Mouse (Mus musculus): ENCODE measurements around the gene Apol10b. TPM values are rescaled to one million over a fixed set of nuclear protein-coding genes. Genes with fewer than 3 reads are reported as not detected.
"Not testable (repeated sequence)": the region's sequence is repeated elsewhere in the genome, so short reads cannot be mapped to it uniquely, and the experiment has no call there.

The Apol10b gene
- 0.17 and 0.35 TPM in 2 replicates for polyA plus RNA-seq (2014; fragmentation: Nextera tagmentation; extraction: Ambion mirVana)

GRCm38 (mm10) chr15:77595961-77596360 is at the start of gene Apol10b:
Gene Apol10b, minus strand, starts transcription at chr15:77596125.
- WGBS: 42% methylated on average over 5 of the region's 5 CpGs
- ATAC-seq (ENCODE audit: insufficient number of reproducible peaks, insufficient read depth, low FRiP score, low read depth): no peak
- Histone ChIP-seq H3K27ac (ENCODE audit: low read length) (peak within 1 kb of the TSS; percentile 58), H3K9me3 (ENCODE audit: control insufficient read depth, low read depth, low read length) (no peaks in the 10 kb centered on the region), H3K4me3 (ENCODE audit: low read depth, low read length) (no peak within 1 kb of the TSS), H3K9ac (replicated peaks; ENCODE audit: low read depth, low read length) (no peak within 1 kb of the TSS), H3K27me3 (ENCODE audit: control insufficient read depth, insufficient read depth, low read length) (no peaks in the 10 kb centered on the region), H3K36me3 (ENCODE audit: control insufficient read depth, insufficient read depth, low read length) (no peaks in the 10 kb centered on the region), H3K4me2 (replicated peaks; ENCODE audit: low read depth, low read length) (no peak within 1 kb of the TSS), H3K4me1 (ENCODE audit: control insufficient read depth, insufficient read depth, low read length) (no peaks in the 10 kb centered on the region)

- not testable (repeated sequence) for ATAC-seq (ENCODE audit: insufficient number of reproducible peaks, insufficient read depth, low FRiP score, low read depth); H3K27ac ChIP-seq (ENCODE audit: low read length); H3K36me3 ChIP-seq (ENCODE audit: control insufficient read depth, insufficient read depth, low read length); H3K4me1 ChIP-seq (ENCODE audit: control insufficient read depth, insufficient read depth, low read length); H3K9ac ChIP-seq (replicated peaks; ENCODE audit: low read depth, low read length); H3K4me3 ChIP-seq (ENCODE audit: low read depth, low read length); H3K9me3 ChIP-seq (ENCODE audit: control insufficient read depth, low read depth, low read length); H3K4me2 ChIP-seq (replicated peaks; ENCODE audit: low read depth, low read length); H3K27me3 ChIP-seq (ENCODE audit: control insufficient read depth, insufficient read depth, low read length)
- 72% methylated on average over 2 of the region's 2 CpGs for WGBS
Measured at GRCm38 (mm10) chr15:77643176-77643575, 47.3 kb upstream of the Apol10b start, which contains the start of gene Apol11b. Gene Apol11b, minus strand, starts transcription at chr15:77643286.

GRCm38 (mm10) chr15:77629822-77630221 is 33.9 kb upstream of the Apol10b start:
- WGBS: 69% methylated on average over 3 of the region's 3 CpGs
- H3K27me3 ChIP-seq (ENCODE audit: control insufficient read depth, insufficient read depth, low read length): not testable (repeated sequence)

GRCm38 (mm10) chr15:77628647-77629046 is 32.7 kb upstream of the Apol10b start:
- not testable (repeated sequence) for H3K36me3 ChIP-seq (ENCODE audit: control insufficient read depth, insufficient read depth, low read length); H3K4me2 ChIP-seq (replicated peaks; ENCODE audit: low read depth, low read length); H3K4me3 ChIP-seq (ENCODE audit: low read depth, low read length); ATAC-seq (ENCODE audit: insufficient number of reproducible peaks, insufficient read depth, low FRiP score, low read depth); H3K4me1 ChIP-seq (ENCODE audit: control insufficient read depth, insufficient read depth, low read length); H3K9ac ChIP-seq (replicated peaks; ENCODE audit: low read depth, low read length); H3K27me3 ChIP-seq (ENCODE audit: control insufficient read depth, insufficient read depth, low read length); H3K27ac ChIP-seq (ENCODE audit: low read length); H3K9me3 ChIP-seq (ENCODE audit: control insufficient read depth, low read depth, low read length)
- WGBS: 42% methylated on average over 7 of the region's 9 CpGs

More at GRCm38 (mm10) chr15:77629822-77630221, 33.9 kb upstream of the Apol10b start:
- not testable (repeated sequence) for ATAC-seq (ENCODE audit: insufficient number of reproducible peaks, insufficient read depth, low FRiP score, low read depth); H3K4me1 ChIP-seq (ENCODE audit: control insufficient read depth, insufficient read depth, low read length); H3K36me3 ChIP-seq (ENCODE audit: control insufficient read depth, insufficient read depth, low read length); H3K9me3 ChIP-seq (ENCODE audit: control insufficient read depth, low read depth, low read length); H3K9ac ChIP-seq (replicated peaks; ENCODE audit: low read depth, low read length); H3K4me2 ChIP-seq (replicated peaks; ENCODE audit: low read depth, low read length); H3K4me3 ChIP-seq (ENCODE audit: low read depth, low read length); H3K27ac ChIP-seq (ENCODE audit: low read length)

GRCm38 (mm10) chr15:77626471-77626870 is 30.5 kb upstream of the Apol10b start:
- WGBS: 71% methylated on average over 4 of the region's 4 CpGs
- H3K27me3 ChIP-seq (ENCODE audit: control insufficient read depth, insufficient read depth, low read length); H3K36me3 ChIP-seq (ENCODE audit: control insufficient read depth, insufficient read depth, low read length); H3K9ac ChIP-seq (replicated peaks; ENCODE audit: low read depth, low read length); H3K9me3 ChIP-seq (ENCODE audit: control insufficient read depth, low read depth, low read length); ATAC-seq (ENCODE audit: insufficient number of reproducible peaks, insufficient read depth, low FRiP score, low read depth); H3K27ac ChIP-seq (ENCODE audit: low read length); H3K4me3 ChIP-seq (ENCODE audit: low read depth, low read length); H3K4me1 ChIP-seq (ENCODE audit: control insufficient read depth, insufficient read depth, low read length); H3K4me2 ChIP-seq (replicated peaks; ENCODE audit: low read depth, low read length): not testable (repeated sequence)

GRCm38 (mm10) chr15:77624710-77625109 is 28.8 kb upstream of the Apol10b start:
- Histone ChIP-seq H3K4me3 (ENCODE audit: low read depth, low read length) (no peak overlapping the region), H3K9ac (replicated peaks; ENCODE audit: low read depth, low read length) (no peak overlapping the region), H3K27me3 (ENCODE audit: control insufficient read depth, insufficient read depth, low read length) (no peaks in the 10 kb centered on the region), H3K4me2 (replicated peaks; ENCODE audit: low read depth, low read length) (no peak overlapping the region), H3K27ac (ENCODE audit: low read length) (no peak overlapping the region), H3K4me1 (ENCODE audit: control insufficient read depth, insufficient read depth, low read length) (no peaks in the 10 kb centered on the region), H3K9me3 (ENCODE audit: control insufficient read depth, low read depth, low read length) (no peaks in the 10 kb centered on the region), H3K36me3 (ENCODE audit: control insufficient read depth, insufficient read depth, low read length) (no peaks in the 10 kb centered on the region)
- ATAC-seq (ENCODE audit: insufficient number of reproducible peaks, insufficient read depth, low FRiP score, low read depth): no peak
- 77% methylated on average over 1 of the region's 1 CpGs for WGBS

GRCm38 (mm10) chr15:77606069-77606468 is 10.1 kb upstream of the Apol10b start:
- Histone ChIP-seq H3K9ac (replicated peaks; ENCODE audit: low read depth, low read length) (no peak overlapping the region), H3K9me3 (ENCODE audit: control insufficient read depth, low read depth, low read length) (no peaks in the 10 kb centered on the region), H3K4me1 (ENCODE audit: control insufficient read depth, insufficient read depth, low read length) (no peaks in the 10 kb centered on the region), H3K4me3 (ENCODE audit: low read depth, low read length) (no peak overlapping the region), H3K27me3 (ENCODE audit: control insufficient read depth, insufficient read depth, low read length) (no peaks in the 10 kb centered on the region), H3K27ac (ENCODE audit: low read length) (no peak overlapping the region), H3K4me2 (replicated peaks; ENCODE audit: low read depth, low read length) (no peak overlapping the region), H3K36me3 (ENCODE audit: control insufficient read depth, insufficient read depth, low read length) (no peaks in the 10 kb centered on the region)
- ATAC-seq (ENCODE audit: insufficient number of reproducible peaks, insufficient read depth, low FRiP score, low read depth): no peak
- WGBS: 91% methylated on average over 3 of the region's 3 CpGs

GRCm38 (mm10) chr15:77598958-77599357 is 3.0 kb upstream of the Apol10b start, which contains the start of gene Gm36245:
Gene Gm36245, plus strand, starts transcription at chr15:77599258.
- Histone ChIP-seq H3K4me1 (ENCODE audit: control insufficient read depth, insufficient read depth, low read length) (no peaks in the 10 kb centered on the region), H3K9ac (replicated peaks; ENCODE audit: low read depth, low read length) (no peak within 1 kb of the TSS), H3K4me2 (replicated peaks; ENCODE audit: low read depth, low read length) (no peak within 1 kb of the TSS), H3K36me3 (ENCODE audit: control insufficient read depth, insufficient read depth, low read length) (no peaks in the 10 kb centered on the region), H3K27ac (ENCODE audit: low read length) (no peak within 1 kb of the TSS), H3K27me3 (ENCODE audit: control insufficient read depth, insufficient read depth, low read length) (no peaks in the 10 kb centered on the region), H3K9me3 (ENCODE audit: control insufficient read depth, low read depth, low read length) (no peaks in the 10 kb centered on the region), H3K4me3 (ENCODE audit: low read depth, low read length) (no peak within 1 kb of the TSS)
- ATAC-seq (ENCODE audit: insufficient number of reproducible peaks, insufficient read depth, low FRiP score, low read depth): no peak
- 85% methylated on average over 1 of the region's 1 CpGs for WGBS

- H3K4me2 ChIP-seq (replicated peaks; ENCODE audit: low read depth, low read length): no peak overlapping the region
- H3K27me3 ChIP-seq (ENCODE audit: control insufficient read depth, insufficient read depth, low read length): no peaks in the 10 kb centered on the region
- H3K27ac ChIP-seq (ENCODE audit: low read length): no peak overlapping the region
- H3K9ac ChIP-seq (replicated peaks; ENCODE audit: low read depth, low read length): no peak overlapping the region
- H3K4me1 ChIP-seq (ENCODE audit: control insufficient read depth, insufficient read depth, low read length): no peaks in the 10 kb centered on the region
- 59% methylated on average over 3 of the region's 3 CpGs for WGBS
- H3K4me3 ChIP-seq (ENCODE audit: low read depth, low read length): no peak overlapping the region
- H3K9me3 ChIP-seq (ENCODE audit: control insufficient read depth, low read depth, low read length): no peaks in the 10 kb centered on the region
- ATAC-seq (ENCODE audit: insufficient number of reproducible peaks, insufficient read depth, low FRiP score, low read depth): no peak
- no peaks in the 10 kb centered on the region for H3K36me3 ChIP-seq (ENCODE audit: control insufficient read depth, insufficient read depth, low read length)
Measured at GRCm38 (mm10) chr15:77598429-77598828, 2.5 kb upstream of the Apol10b start.

All from stomach, embryonic 14.5 days (tissue).